Mouse (Mus musculus) embryonic fibroblast, embryonic 13.5 days (primary cell): Measurements from ENCODE around the gene Nsmce1.

Experiments
- CTCF ChIP-seq: IDR thresholded peaks from 2 replicates; pipeline ENCODE4 v1.5.1; 2011; ENCODE audit warnings: mild to moderate bottlenecking, control low read depth, low read length, moderate library complexity, borderline replicate concordance; ENCODE audit not compliant: insufficient read depth
- POLR2A ChIP-seq: IDR thresholded peaks from 2 replicates; pipeline ENCODE4 v1.6.1; 2011; ENCODE audit warnings: low read depth, mild to moderate bottlenecking, control low read depth, low read length, moderate library complexity

DNA sequence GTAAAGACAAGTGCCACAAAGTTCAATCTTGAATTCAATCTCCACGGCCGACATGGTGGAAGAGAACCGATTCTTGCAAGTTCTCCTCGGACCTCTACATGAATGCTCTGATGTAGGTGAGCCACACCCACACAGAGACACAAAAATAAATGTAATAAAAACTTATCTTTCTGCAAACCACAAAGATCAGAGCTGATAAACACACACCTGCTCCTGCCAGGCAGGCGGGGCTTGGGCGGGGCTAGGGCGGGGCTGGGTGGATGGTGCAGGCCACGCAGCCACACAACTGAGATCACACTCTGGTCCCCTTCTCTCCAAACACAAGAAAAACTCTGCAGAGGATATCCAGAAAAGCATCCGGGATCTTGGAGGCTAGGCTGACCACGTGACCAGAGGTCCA lies 4.3 kb downstream of the Nsmce1 start:
- no peak for TF ChIP-seq CTCF
- TF ChIP-seq POLR2A = no peak
